Mouse (Mus musculus) stomach, embryonic 14.5 days (tissue): ENCODE results near the gene C330007P06Rik. TPM values are rescaled to one million over a fixed set of nuclear protein-coding genes. Genes with fewer than 3 reads are reported as not detected.

Experiments
- ATAC-seq: fragments of 200-750 bp; cut with Nextera tagmentation; 2 replicates; pipeline ENCODE4 v1.8.0; 2017; ENCODE audit warnings: low read depth, moderate TSS enrichment; ENCODE audit not compliant: insufficient number of reproducible peaks, insufficient read depth, low FRiP score
- H3K27ac ChIP-seq: fragments of 300-500 bp; sonication (generic); 2 replicates; pipeline ENCODE4 v1.5.1; 2014; ENCODE audit warnings: mild to moderate bottlenecking, low read length, moderate library complexity, mixed read lengths
- H3K27me3 ChIP-seq: fragments of 300-500 bp; sonication (generic); 2 replicates; pipeline ENCODE4 v1.6.1; 2014; ENCODE audit warnings: low read length, control low read depth, mixed read lengths; ENCODE audit not compliant: control insufficient read depth, insufficient read depth
- H3K36me3 ChIP-seq: fragments of 300-500 bp; sonication (generic); 2 replicates; pipeline ENCODE4 v1.6.1; 2014; ENCODE audit warnings: mild to moderate bottlenecking, control low read depth, low read length, moderate library complexity, mixed read lengths; ENCODE audit not compliant: control insufficient read depth, insufficient read depth
- H3K4me1 ChIP-seq: fragments of 300-500 bp; sonication (generic); 2 replicates; pipeline ENCODE4 v1.6.1; 2014; ENCODE audit warnings: low read length, control low read depth, mixed read lengths; ENCODE audit not compliant: control insufficient read depth, insufficient read depth
- H3K4me2 ChIP-seq: fragments of 300-500 bp; sonication (generic); replicated peaks from 2 replicates; pipeline ENCODE4 v1.6.1; 2014; ENCODE audit warnings: low read depth, low read length, control low read depth
- H3K4me3 ChIP-seq: fragments of 300-500 bp; sonication (generic); 2 replicates; pipeline ENCODE4 v1.5.1; 2014; ENCODE audit warnings: low read depth, low read length, control low read depth
- H3K9ac ChIP-seq: fragments of 300-500 bp; sonication (generic); replicated peaks from 2 replicates; pipeline ENCODE4 v1.6.1; 2014; ENCODE audit warnings: low read depth, mild to moderate bottlenecking, control low read depth, low read length, moderate library complexity, mixed read lengths
- H3K9me3 ChIP-seq: fragments of 300-500 bp; sonication (generic); 2 replicates; pipeline ENCODE4 v1.6.1; 2016; ENCODE audit warnings: low read depth, low read length, control low read depth; ENCODE audit not compliant: control insufficient read depth
- WGBS: fragments of 180-500 bp; shearing (Covaris S2); extraction: QIAGEN DNeasy Blood & Tissue Kit; methylation state at CpG from one replicate; pipeline ENCODE4 v1.1.7; 2014; 5-methylcytosine and 5-hydroxymethylcytosine counted together
- polyA plus RNA-seq: library from polyadenylated mRNA; unstranded; fragments of >200 nt; fragmentation: Nextera tagmentation; extraction: Ambion mirVana; gene quantifications from 2 replicates; pipeline ENCODE4 v1.2.1, GENCODE M21; 2014

C330007P06Rik gene
- polyA plus RNA-seq, 1 experiment from 2014 or later: 35.0 TPM

GRCm38 (mm10) chrX:36847152-36847551 is 26.8 kb downstream of the C330007P06Rik start:
- Histone ChIP-seq H3K9ac (no peak overlapping the region), H3K4me2 (no peak overlapping the region), H3K27me3 (no peaks in the 10 kb centered on the region), H3K9me3 (no peaks in the 10 kb centered on the region), H3K4me1 (no peaks in the 10 kb centered on the region), H3K36me3 (no peaks in the 10 kb centered on the region; the same call in 1 of the 2 replicates), H3K4me3 (no peak overlapping the region), H3K27ac (no peak overlapping the region)
- no peak for ATAC-seq
- 79% methylated on average over 1 of the region's 1 CpGs for WGBS

DNA sequence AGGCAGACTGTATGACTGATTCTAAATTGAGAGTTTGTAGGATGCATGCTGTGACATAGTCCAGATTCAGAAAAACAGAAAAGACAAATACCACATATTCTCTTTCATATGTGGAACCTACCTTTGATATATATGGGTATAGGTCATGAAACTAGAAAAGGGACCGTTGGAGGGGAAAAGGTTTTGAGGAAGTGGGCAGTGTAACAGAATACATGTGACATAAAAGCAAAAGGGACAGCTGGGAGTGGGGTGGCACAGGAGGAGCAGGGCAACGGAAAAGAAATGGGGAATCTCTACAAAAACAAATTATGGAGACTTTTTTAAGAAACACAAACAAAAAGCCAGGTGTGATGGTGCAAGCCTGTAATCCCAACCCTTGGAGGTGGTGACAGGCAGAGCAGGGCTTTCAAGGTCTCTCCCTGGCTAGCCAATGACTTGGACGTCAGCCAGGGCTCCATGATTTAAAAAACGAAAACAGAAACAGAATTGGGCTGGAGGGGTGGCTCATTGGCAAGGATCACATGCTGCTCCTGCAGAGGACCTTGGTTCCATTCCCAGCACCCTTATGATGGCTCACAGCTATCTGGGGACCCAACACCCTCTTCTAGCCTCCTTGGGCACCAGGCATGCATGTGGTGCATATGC is 30.4 kb downstream of the C330007P06Rik start:
- WGBS: 64% methylated on average over 4 of the region's 4 CpGs
- no peak overlapping the region for H3K4me3 ChIP-seq
- no peak overlapping the region for H3K9ac ChIP-seq
- no peaks in the 10 kb centered on the region for H3K27me3 ChIP-seq
- H3K27ac ChIP-seq: no peak overlapping the region
- no peak for ATAC-seq
- H3K36me3 ChIP-seq: no peaks in the 10 kb centered on the region; the same call in 1 of the 2 replicates
- no peak overlapping the region for H3K4me2 ChIP-seq
- no peaks in the 10 kb centered on the region for H3K9me3 ChIP-seq
- no peaks in the 10 kb centered on the region for H3K4me1 ChIP-seq

DNA sequence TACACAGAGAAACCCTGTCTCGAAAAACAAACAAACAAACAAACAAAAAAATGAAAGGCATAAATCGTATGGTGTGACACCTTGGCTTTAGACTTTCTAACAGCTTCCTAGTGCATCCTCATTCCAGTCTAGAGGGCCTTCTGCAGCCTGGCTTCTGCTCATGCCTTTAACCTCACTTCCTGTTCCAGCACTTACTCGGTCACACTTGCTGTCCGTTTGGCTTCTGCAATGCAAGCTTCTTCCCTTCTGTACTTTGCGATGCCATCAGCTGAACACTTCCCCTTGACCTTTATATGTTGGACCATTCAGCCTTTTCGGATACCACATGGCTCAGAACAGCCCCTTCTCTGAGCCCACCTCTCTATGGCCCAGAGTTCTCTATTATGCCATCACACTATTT is 32.2 kb downstream of the C330007P06Rik start:
- Histone ChIP-seq H3K27me3 (no peaks in the 10 kb centered on the region), H3K4me3 (no peak overlapping the region), H3K9ac (no peak overlapping the region), H3K4me1 (no peaks in the 10 kb centered on the region), H3K27ac (no peak overlapping the region), H3K36me3 (no peaks in the 10 kb centered on the region), H3K4me2 (no peak overlapping the region), H3K9me3 (no peaks in the 10 kb centered on the region)
- no peak for ATAC-seq
- 85% methylated on average over 6 of the region's 6 CpGs for WGBS

DNA sequence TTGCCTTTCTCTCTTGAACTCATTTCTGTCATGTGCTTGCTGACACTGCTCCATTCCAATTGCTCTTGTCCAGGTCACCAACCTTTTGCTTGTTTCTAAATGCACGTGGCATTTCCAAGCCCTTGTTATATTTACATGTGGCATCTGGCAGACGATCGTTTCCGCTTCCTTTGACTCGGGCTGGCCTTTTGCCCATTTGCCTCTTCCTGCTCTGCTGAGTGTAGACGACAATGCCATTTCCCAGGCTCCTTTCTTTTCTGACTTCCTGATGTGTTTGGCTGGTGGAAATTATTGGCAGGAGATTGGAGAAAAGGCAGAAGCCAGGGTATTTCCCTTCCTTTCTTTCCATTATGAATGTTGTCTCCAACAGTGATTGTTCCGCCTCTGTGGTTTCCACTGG is 34.5 kb downstream of the C330007P06Rik start:
- Histone ChIP-seq H3K36me3 (no peaks in the 10 kb centered on the region), H3K4me3 (no peak overlapping the region), H3K4me2 (no peak overlapping the region), H3K27ac (no peak overlapping the region), H3K9ac (no peak overlapping the region), H3K4me1 (no peaks in the 10 kb centered on the region), H3K9me3 (no peaks in the 10 kb centered on the region), H3K27me3 (no peaks in the 10 kb centered on the region)
- no peak for ATAC-seq
- WGBS: 78% methylated on average over 7 of the region's 7 CpGs

DNA sequence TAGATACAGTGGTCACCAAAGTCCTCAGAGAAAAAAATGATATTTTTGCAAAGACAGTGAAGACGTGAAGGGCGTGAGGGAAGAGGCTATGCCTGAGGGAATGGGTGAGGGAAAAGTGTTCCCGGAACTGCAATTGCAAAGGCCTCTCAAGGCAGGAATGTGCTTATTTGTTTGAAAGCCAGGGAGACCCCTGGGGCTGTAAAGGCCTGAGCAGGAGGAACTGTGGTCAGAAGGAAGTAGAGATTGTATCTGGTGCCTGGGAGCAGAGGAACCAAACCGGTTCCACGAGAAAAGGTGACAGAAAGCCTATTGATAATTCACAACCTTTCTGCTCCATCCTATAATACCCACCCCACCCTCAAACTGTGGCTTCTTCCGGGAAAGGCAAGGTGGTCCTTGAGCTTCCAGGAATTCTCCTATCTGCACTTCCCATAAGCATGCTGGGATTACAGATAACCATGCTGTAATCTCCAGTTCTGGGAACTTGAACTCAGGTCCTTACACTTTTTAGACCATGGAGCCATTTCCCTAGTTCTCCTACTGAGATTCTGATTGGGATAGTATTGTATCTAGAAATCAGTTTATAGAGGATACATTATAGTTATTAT is 36.7 kb downstream of the C330007P06Rik start:
- Histone ChIP-seq H3K36me3 (no peaks in the 10 kb centered on the region), H3K27me3 (no peaks in the 10 kb centered on the region), H3K4me1 (no peaks in the 10 kb centered on the region), H3K4me2 (no peak overlapping the region), H3K4me3 (no peak overlapping the region), H3K9ac (no peak overlapping the region), H3K27ac (no peak overlapping the region), H3K9me3 (no peaks in the 10 kb centered on the region)
- no peak for ATAC-seq
- WGBS: 52% methylated on average over 6 of the region's 6 CpGs

DNA sequence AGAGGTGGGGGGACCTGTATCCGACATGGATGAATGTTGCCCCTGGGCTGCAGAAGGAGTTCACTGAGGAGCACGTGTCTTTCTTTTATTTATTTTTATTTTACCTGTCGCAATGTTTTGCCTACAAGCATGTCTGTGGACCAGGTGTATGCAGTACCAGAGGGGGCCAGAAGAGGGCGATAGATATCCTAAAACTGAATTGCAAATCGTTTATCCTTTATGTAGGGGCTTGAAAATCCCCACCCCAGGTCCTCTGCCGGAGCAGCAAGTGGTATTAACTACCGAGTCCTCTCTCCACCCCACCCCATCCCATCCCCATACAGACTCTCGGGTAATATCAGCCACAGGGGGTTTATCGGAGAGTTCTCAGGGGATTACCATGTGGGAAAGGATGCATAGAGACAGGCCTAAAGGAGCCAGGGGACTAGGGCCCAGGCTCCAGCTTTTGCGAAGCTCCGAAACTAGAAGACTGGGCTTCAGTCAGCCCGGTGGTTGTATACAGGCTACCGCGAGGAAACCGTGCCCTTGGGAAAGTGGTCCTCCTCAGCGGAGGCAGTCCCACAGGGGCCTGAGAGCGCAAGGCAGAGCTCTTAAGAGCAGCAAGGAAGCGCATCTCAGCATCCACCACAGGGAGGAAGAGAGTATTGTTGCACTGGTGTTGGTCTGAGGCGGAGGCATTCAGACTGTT is 40.4 kb downstream of the C330007P06Rik start:
- H3K4me1 ChIP-seq: no peaks in the 10 kb centered on the region
- WGBS: 25% methylated on average over 19 of the region's 19 CpGs
- H3K9me3 ChIP-seq: no peaks in the 10 kb centered on the region
- ATAC-seq: no peak
- no peak overlapping the region for H3K27ac ChIP-seq
- H3K9ac ChIP-seq: no peak overlapping the region
- no peaks in the 10 kb centered on the region for H3K36me3 ChIP-seq
- H3K4me3 ChIP-seq: no peak overlapping the region
- 0 out of 2 replicates have a peak overlapping the region, but pooled peaks have one; percentile 23 for H3K4me2 ChIP-seq
- no peaks in the 10 kb centered on the region for H3K27me3 ChIP-seq

DNA sequence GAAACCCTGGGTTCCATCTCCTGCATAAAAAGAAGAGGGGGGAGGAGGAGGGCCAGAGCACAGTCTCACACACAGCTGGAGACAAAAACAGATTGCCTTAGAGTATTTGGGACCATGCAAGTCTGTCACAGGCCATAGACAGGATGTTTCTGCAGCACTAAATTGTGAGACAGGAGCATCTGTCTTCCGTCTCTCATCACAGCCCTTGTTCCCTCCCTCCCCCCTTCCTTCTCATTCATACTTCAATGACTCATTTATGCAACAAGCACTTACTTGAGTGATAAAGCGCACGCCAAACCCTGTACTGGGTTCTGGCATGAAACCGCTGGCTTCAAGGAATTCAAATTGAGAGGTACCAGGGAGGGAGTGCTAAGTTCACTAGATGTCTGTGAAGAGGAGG is 42.3 kb downstream of the C330007P06Rik start:
- Histone ChIP-seq H3K27ac (no peak overlapping the region), H3K9ac (no peak overlapping the region), H3K4me1 (no peaks in the 10 kb centered on the region), H3K4me3 (no peak overlapping the region), H3K4me2 (no peak overlapping the region), H3K9me3 (no peaks in the 10 kb centered on the region), H3K27me3 (no peaks in the 10 kb centered on the region), H3K36me3 (no peaks in the 10 kb centered on the region)
- WGBS: 55% methylated on average over 4 of the region's 4 CpGs
- no peak for ATAC-seq

DNA sequence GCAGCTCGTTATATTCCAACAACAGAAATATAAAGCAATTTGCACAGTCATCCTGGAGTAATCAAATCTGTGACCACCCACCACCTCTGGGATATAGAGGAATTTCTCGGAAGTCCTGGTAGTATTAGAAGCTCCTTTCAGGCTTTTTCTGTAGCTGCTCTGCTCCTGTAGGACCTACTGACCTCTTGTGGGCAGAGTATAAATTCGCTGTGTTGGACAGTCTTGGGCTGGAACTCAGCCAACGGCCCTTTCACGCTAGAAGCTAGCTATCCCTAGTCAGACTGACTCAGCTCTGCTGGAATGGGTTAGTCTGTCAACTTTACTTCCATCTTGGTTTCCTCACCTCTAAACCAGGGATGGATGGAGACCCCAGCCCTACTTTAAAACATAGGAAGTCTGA is 43.6 kb downstream of the C330007P06Rik start:
- H3K4me2 ChIP-seq: no peak overlapping the region
- H3K9ac ChIP-seq: no peak overlapping the region
- no peaks in the 10 kb centered on the region for H3K9me3 ChIP-seq
- whole genome bisulfite sequencing: 42% methylated on average over 5 of the region's 5 CpGs
- H3K4me1 ChIP-seq: no peaks in the 10 kb centered on the region
- no peak overlapping the region for H3K4me3 ChIP-seq
- no peak overlapping the region for H3K27ac ChIP-seq
- no peaks in the 10 kb centered on the region for H3K36me3 ChIP-seq
- no peaks in the 10 kb centered on the region for H3K27me3 ChIP-seq
- no peak for ATAC-seq
